Mouse (Mus musculus) cortical plate, adult 2 months (tissue): ENCODE results near the gene Tnfrsf1b. TPM values are rescaled to one million over a fixed set of nuclear protein-coding genes. Genes with fewer than 3 reads are reported as not detected.
A peak's percentile ranks its signal among the peaks of the same experiment; 100 is the strongest.

Experiments used
- H3K27ac ChIP-seq: fragments of 200-500 bp; 2 replicates; pipeline ENCODE4 v1.5.1; 2012; ENCODE audit warnings: low read length, control low read depth, inconsistent platforms; ENCODE audit not compliant: insufficient read depth
- H3K4me1 ChIP-seq: fragments of 200-500 bp; 2 replicates; pipeline ENCODE4 v1.6.1; 2011; ENCODE audit warnings: low read length; ENCODE audit not compliant: control insufficient read depth, insufficient read depth
- H3K4me3 ChIP-seq: fragments of 200-500 bp; 2 replicates; pipeline ENCODE4 v1.5.1; 2011; ENCODE audit warnings: mild to moderate bottlenecking, low read length, control low read depth; ENCODE audit not compliant: insufficient read depth
- CTCF ChIP-seq: fragments of 200-500 bp; IDR thresholded peaks from 2 replicates; pipeline ENCODE4 v1.5.1; 2011; ENCODE audit warnings: mild to moderate bottlenecking, control low read depth, low read length; ENCODE audit not compliant: insufficient read depth; ENCODE audit errors: extremely low read depth
- POLR2A ChIP-seq: fragments of 200-500 bp; IDR thresholded peaks from 2 replicates; pipeline ENCODE4 v1.6.1; 2011; ENCODE audit warnings: mild to moderate bottlenecking, low read length, control low read depth; ENCODE audit not compliant: insufficient read depth; ENCODE audit errors: extremely low read depth
- polyA plus RNA-seq: library from polyadenylated mRNA; depleted of rRNA; stranded (reverse); fragments of >200 nt; gene quantifications from 2 replicates; pipeline ENCODE4 v1.2.3, GENCODE M21; 2012

The Tnfrsf1b gene
- polyA plus RNA-seq, 1 experiment, result 3.6 TPM

- TF ChIP-seq CTCF, result no peak
- TF ChIP-seq POLR2A, result no peak
- no peak overlapping the region for H3K4me3 ChIP-seq
- peak overlapping the region; percentile 61; the same call in 1 of the 2 replicates for H3K27ac ChIP-seq
- H3K4me1 ChIP-seq, result no peaks in the 10 kb centered on the region; the same call in 1 of the 2 replicates
Measured at GRCm38 (mm10) chr4:145240723-145241231, 5.9 kb downstream of the Tnfrsf1b start.

GRCm38 (mm10) chr4:145239049-145239830 lies 7.4 kb downstream of the Tnfrsf1b start:
- H3K4me1 ChIP-seq, result no peaks in the 10 kb centered on the region; the same call in 1 of the 2 replicates
- no peak overlapping the region for H3K4me3 ChIP-seq
- peak overlapping the region; percentile 37; the same call in 1 of the 2 replicates for H3K27ac ChIP-seq
- TF ChIP-seq POLR2A (no peak), CTCF (no peak)

- no peaks in the 10 kb centered on the region; the same call in 1 of the 2 replicates for H3K4me1 ChIP-seq
- TF ChIP-seq CTCF (no peak), POLR2A (no peak)
- no peak overlapping the region for H3K27ac ChIP-seq
- no peak overlapping the region for H3K4me3 ChIP-seq
Measured at GRCm38 (mm10) chr4:145236027-145236426, 10.6 kb downstream of the Tnfrsf1b start.

GRCm38 (mm10) chr4:145233487-145234228 lies 13.0 kb downstream of the Tnfrsf1b start:
- Histone ChIP-seq H3K27ac (peak overlapping the region; percentile 29), H3K4me1 (no peaks in the 10 kb centered on the region), H3K4me3 (no peak overlapping the region)
- no peak for TF ChIP-seq CTCF
- TF ChIP-seq POLR2A, result no peak

GRCm38 (mm10) chr4:145231732-145232131 lies 14.9 kb downstream of the Tnfrsf1b start:
- no peak overlapping the region for H3K27ac ChIP-seq
- TF ChIP-seq POLR2A (no peak), CTCF (no peak)
- H3K4me3 ChIP-seq, result no peak overlapping the region
- H3K4me1 ChIP-seq, result no peaks in the 10 kb centered on the region

- TF ChIP-seq CTCF, result no peak
- TF ChIP-seq POLR2A, result no peak
- Histone ChIP-seq H3K27ac (no peak overlapping the region), H3K4me3 (no peak overlapping the region), H3K4me1 (no peaks in the 10 kb centered on the region)
Measured at GRCm38 (mm10) chr4:145230647-145231046, 16.0 kb downstream of the Tnfrsf1b start.

- H3K27ac ChIP-seq, result 0 out of 2 replicates have a peak overlapping the region, but pooled peaks have one; percentile 70
- no peak overlapping the region for H3K4me3 ChIP-seq
- no peak for TF ChIP-seq CTCF
- TF ChIP-seq POLR2A, result no peak
- H3K4me1 ChIP-seq, result no peaks in the 10 kb centered on the region
Measured at GRCm38 (mm10) chr4:145229524-145230163, 17.0 kb downstream of the Tnfrsf1b start.

GRCm38 (mm10) chr4:145229051-145229450 lies 17.6 kb downstream of the Tnfrsf1b start:
- H3K27ac ChIP-seq, result 0 out of 2 replicates have a peak overlapping the region, but pooled peaks have one; percentile 70
- TF ChIP-seq POLR2A (no peak), CTCF (no peak)
- H3K4me3 ChIP-seq, result no peak overlapping the region
- H3K4me1 ChIP-seq, result no peaks in the 10 kb centered on the region

- no peak overlapping the region for H3K27ac ChIP-seq
- TF ChIP-seq POLR2A (no peak), CTCF (no peak)
- H3K4me1 ChIP-seq, result no peaks in the 10 kb centered on the region; the same call in 1 of the 2 replicates
- no peak overlapping the region for H3K4me3 ChIP-seq
Measured at GRCm38 (mm10) chr4:145224613-145225012, 22.1 kb downstream of the Tnfrsf1b start.
